Mouse (Mus musculus) lung, adult 2 months (tissue): ENCODE measurements around the gene Ptch2.

Source experiments
- CTCF ChIP-seq: fragments of 200-500 bp; IDR thresholded peaks from 2 replicates; pipeline ENCODE4 v1.5.1; 2011; ENCODE audit warnings: mild to moderate bottlenecking, low read length, control low read depth; ENCODE audit not compliant: insufficient read depth
- POLR2A ChIP-seq: fragments of 200-500 bp; IDR thresholded peaks from 2 replicates; pipeline ENCODE4 v1.6.1; 2011; ENCODE audit warnings: low read depth, mild to moderate bottlenecking, control low read depth, low read length, borderline replicate concordance; ENCODE audit errors: extremely low read depth

DNA sequence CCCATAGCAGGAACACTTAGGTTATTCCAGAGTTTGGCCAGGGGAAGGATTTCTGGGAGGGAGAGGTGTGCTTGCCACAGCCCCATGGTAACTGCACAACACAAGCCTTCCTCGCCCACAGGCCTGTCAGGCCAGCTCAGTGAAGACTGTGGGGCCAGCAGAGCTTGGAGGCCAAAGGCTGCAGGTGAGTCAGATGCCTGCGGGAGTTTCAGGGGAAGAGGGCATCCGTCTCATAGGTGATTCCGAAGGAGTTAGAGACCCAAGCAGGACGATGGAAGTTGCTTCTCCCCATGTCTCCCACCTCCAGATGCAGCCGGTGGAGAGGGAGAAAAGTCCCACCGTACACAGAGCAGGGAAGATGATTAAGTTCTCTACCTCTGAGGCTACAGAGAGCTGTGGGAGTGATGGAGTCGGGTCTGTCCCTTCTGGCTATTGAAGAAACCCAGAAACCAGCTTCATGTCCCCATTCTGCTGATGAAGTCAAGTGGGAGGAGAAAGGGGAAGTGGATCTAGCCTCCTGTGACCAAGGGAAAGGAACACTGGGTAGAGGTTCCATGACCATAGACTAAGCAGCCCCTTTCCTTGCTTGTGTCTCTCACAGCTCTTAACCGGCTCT, 30.9 kb downstream of the Ptch2 start, which contains the start of gene Tctex1d4:
- TF ChIP-seq CTCF (no peak), POLR2A (peak; percentile 33; the same call in 1 of the 2 replicates)
